Mouse (Mus musculus) Muller cell, postnatal 12 days (primary cell): ENCODE data around the gene Cnr2.

ENCODE experiments used
- DNase-seq: peaks from one replicate; pipeline ENCODE4 v3.0.0-alpha.2; 2015; ENCODE audit errors: inconsistent ontology term

The Cnr2 gene

DNA sequence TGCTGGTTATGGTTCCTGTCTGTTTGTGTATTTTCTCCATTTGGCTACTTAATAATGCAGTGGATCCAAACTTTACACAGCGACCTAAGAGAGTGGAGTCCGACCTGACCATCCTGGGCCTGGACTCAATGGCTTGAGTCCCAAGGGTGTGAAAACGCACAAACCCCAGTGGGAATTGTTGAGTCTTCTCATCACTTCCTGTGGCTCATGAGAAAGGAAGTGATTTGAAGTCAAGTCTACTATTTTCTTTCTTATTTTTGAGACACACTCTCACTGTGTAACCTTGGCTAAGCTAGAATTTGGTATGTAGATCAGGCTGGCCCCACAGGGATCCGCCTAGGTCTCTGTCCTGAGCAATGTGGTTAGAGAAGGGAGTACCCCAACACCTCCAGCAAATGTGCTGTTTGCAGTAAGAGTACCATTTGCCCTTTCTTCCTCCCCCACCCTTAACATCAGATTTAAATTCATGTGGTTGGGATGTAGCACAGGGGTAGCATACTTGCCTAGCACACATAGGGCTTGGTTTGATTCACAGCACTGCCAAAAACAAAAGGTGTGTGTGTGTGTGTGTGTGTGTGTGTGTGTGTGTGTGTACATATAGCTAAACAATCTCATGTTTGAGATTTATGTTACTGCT, 7.5 kb downstream of the Cnr2 start:
- DNase-seq, result no peak

DNA sequence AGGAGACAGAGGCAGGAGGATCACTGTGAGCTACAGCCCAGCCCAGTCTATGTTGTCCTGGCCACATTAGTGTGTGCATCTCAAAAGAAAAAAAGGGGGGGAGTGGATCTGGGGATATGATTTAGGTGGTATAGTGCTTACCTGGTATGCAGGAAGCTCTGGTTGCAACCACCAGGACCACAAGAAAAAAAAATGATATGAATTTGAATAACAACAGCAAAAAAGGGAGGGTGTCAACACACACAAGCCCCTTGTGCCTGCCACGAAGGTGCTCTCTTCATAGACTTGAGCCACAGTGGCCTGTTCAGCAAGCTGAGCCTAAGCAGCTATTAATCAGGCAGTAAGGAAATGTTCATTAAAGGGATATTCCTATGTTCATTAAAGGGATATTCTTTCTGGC, 9.6 kb downstream of the Cnr2 start:
- no peak for DNase-seq

DNA sequence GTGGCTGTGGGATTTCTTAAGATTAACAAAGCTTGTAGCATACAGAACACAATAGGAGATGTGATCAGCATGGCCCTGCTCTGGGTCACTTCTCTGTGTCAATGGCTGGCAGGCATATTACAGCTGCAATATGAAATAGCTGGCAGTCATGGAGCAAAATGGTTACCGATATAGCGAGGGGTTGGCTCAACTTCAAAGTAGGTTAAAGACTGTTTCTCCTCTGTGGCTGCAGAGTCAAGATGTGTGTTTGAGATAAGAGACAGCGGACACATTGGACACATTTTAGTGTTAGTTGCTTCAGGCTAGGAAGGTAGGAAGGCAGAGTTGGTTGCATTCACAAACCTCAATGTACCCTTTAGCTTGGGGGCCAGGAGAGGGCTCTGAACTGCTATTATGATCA, 11.4 kb downstream of the Cnr2 start:
- no peak for DNase-seq

DNA sequence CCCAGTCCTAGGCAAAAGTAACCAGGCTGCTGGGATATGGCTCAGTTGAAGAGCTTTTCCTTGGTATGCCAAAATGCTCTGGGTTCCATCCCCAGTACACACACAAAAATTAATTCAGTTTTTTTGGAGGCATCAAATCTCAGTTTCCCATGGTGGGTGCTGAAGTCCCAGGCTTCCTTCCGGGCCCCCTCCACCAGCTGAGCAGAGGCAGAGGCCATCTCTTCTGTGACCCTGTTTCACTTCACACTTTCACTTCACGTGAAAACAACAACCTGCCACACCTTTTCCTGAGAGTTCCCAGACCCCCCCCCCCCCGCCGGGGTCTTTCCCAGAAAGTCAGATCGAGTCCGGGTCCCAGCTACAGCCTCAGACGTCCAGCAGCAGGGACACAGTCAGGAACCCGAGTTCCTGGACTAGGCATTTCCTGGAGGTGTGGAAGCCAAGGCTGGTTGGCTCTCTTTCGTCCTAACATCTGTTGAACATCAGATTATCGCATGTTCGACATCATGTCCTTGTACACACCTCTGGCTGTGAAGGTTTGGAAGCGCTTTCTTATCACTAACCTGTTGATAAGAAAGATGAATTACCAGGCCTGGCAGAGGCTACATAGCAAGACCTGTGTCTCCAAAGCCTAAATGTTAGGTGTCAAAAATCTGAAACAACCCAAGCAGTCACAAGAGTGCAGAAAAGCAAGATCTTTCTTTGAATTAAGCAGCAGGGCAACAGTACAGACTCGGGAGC, 14.3 kb downstream of the Cnr2 start:
- DNase-seq, result no peak

DNA sequence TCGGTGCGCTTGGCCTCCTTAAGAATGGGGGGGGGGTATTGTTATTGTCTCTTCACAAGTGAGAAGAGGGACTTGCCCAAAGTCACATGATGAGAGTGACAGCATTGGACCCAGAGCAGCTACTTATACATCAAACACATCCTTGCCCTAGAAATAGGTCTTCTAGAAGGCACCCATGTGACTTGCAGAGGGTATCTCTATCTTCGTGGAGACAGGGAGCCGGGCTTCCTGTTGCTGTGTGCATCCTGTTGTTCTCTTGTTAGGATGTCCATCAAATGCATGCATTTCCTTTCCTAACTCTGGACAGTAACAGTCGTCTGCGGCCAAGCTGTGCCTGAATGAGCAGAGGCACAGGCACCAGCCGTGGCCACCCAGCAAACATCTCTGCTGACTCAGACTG, 16.3 kb downstream of the Cnr2 start:
- DNase-seq, result no peak

DNA sequence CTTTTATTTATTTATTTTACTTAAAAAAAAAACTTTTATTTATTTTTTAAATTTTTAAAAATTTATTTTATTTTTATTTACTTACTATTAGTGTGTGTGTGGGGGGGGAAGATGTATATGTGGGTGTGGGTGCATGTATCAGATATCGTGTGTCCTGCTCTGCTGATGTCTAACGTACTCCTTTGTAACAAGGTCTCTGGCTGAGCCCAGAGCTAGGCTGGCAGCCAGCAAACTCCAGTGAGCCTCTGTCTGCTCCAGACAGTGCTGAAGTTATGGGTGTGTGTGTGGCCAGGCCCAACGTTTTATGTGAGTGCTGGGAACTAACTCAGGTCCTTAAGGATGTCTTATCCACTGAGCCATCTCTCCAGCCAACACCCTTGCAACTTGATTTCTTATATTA, 17.0 kb downstream of the Cnr2 start:
- DNase-seq, result no peak

DNA sequence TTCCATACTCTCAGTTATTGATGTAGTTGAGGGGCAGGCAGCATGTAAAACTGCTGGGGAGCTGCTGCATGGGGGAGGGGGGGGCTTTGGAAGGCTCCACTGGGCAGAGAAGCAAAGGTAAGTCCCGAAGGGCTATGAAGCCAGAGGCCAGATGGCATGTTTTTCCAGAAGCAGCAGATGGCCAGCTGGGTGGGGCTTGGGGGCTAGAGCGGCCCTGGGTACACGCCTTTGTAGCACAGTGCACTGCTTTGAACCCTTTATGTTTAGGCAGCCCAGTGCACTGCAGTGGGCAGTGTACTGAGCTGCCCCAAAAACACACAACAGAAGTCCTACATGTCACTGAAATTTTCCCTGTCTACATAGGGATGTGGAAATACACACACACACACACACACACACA, 17.6 kb downstream of the Cnr2 start:
- DNase-seq, result no peak

DNA sequence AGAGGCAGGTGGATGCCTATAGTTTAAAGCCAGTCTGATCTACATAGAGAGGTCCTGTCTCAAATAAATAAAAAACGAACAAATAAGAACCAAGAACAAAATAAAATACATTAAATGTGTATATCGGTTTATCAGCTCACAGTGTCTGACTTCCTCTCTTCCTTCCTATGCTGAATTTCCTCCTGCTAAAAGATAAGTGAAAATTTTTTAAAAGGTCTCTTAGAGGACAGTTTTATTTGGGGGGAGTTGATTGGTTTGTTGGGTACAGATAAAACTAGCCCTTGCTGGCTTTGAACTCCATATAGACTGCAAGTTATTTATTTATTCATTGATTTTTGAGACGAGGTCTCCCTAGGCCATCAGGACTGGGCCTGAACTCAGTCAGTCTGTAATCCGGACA, 18.2 kb downstream of the Cnr2 start:
- no peak for DNase-seq

DNA sequence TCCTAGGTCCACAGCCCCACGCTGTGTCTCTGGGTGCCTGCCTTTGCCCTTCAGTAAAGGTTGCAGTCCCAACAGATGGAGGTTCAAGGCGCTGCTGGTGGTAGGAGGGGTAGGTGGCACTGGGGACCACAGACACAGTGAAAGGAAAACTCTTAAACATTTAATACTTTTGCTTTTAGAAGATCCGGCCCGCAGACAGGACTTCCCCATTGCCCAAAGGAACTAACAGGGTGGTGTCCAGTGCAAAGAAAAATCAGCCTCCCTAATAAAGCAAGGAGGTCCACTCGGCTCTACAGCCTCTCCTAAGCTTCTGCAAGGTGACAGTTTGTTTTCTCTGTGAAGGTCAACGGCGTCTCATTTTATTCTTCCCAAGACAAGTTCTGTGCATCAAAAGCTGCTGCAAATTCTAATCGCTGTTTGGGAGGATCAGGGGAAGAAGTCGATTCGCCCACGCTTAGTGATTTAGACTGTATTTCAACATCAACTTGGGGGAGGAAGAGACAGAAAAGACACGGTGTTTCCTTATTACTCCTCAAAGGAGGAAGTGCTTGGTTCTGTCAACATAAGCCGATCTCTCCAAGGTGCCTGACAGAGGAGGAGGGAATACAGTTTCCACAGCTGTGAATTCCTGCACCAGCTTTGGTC, 23.6 kb downstream of the Cnr2 start:
- no peak for DNase-seq

DNA sequence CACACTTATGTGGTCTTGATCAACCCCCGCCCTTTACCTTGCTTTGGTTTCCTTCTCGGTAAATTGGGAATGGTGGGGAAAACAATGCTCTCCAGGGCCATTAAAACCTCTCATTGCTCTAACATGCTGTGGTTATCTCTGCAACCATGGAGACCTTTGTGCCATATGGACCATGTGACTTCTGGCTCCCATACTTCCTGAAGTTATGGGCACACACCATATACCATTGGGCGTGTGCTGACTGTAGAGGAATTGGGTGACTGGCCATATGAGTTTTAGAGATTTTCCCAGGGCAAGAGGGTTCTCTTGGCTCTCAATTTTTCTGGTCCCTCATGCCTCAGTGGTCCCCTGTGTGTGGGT, 24.1 kb downstream of the Cnr2 start:
- no peak for DNase-seq

DNA sequence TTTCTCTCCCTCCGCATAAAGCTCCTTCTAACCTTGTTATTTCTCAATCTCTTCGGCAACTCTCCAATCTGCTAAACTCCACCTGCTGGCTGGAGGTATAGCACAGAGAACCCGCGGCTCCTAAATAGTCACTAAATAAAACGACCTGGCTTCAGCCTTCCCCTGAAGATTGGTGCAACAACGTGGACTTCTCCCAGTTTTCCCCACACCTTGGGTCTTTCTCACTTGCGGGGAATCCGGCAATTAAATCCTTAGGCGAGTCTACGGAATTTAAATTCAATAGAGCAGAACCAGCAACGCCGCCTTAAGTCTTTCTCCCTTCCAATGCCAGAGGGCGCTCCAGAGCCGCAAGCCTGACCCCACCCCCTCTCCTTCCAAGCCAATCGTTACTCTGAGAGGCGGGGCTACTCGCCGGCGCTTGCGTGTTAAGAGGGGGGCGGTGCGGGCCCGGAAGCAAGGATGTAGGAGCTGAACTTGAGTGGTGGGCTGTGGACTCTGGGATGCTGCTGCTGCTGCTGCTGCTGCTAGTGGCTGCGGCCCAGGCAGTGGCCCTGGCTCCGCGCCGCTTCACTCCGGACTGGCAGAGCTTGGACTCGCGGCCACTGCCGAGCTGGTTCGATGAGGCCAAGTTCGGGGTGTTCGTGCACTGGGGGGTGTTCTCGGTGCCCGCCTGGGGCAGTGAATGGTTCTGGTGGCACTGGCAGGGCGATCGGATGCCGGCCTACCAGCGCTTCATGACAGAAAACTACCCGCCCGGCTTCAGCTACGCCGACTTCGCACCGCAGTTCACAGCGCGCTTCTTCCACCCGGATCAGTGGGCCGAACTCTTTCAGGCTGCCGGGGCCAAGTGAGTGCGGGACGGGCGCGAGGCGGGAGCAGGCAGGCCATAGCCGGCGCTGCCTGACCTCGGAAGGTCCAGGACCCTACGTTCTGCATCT, 25.4 kb downstream of the Cnr2 start, which contains the start of gene Fuca1:
Fuca1 (plus strand) TSS at position 432 of the 938 bp plus-strand sequence.
- DNase-seq, result peak; percentile 98

DNA sequence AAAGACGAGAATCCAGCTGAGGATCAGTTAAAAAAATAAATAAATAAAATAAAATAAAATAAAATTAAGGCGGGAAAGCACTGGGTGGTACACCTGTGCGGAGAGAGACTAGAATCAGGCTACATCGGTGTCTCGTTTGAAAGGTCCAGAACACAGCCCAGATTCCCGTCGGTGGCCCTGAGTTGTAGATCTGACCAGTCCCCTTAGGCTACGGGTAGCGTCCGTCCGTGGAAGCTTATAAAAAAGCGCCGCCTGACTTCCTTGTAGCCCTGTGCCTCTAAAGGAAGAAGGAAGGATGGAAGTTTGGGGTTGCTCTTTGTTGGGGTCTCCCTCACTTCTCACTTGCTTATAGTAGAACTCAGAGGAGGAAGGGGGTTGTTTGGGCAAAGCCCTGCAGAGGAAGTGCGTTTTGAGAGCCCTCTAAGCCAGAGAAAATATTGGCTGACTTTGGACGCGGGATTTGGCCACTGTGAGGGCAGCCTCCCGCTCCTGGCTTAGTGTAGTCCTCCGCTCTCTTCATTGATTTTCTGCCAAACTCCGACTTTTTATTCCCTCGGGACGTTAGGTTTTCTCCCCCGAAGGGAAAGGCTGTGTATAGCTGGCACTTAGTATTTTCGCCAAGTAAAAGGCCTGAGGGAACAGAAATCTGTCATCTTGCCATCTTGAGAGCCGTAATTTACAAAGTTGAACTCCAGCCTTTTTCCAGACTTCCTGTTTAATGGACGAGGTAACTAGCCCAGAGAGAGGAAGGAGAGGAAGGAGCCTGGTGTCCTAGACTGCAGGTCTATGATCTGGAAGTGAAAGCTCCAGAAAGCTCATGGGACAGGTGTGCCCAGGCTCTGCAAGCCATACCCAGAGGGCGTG, 26.3 kb downstream of the Cnr2 start:
- peak; percentile 43 for DNase-seq

DNA sequence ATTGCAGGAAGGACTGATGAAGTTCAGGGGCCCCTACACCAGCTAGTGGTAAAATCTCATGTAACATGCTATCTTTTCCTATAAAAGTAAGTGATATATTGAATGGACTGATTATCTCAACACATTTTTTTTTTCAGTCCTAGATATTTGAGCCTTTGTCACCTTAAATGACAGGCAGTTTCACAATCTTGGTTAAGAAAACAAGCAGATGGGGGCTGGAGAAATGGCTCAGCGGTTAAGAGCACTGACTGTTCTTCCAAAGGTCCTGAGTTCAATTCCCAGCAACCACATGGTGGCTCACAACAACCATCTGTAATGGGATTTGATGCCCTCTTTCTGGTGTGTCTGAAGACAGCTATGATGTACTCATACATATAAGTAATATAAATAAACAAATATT, 27.0 kb downstream of the Cnr2 start:
- no peak for DNase-seq

DNA sequence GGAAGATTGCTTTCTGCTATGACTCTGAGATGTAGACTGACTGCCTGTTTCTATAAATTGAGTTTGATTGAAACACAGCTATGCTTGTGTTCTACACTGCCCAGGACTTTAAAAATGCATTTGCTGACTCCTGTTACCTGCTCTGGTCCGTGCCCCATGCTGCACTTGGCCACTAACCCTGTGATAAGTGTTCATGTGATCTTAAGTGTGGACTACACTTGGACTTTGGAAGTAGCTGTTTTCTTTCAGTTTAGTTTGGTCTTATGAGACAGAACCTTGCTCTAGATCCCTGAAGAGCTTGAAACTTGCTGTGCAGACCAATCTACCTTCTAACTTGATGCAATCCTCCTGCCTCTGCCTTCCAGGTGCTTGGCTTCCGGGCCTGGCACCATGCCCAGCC, 29.2 kb downstream of the Cnr2 start:
- no peak for DNase-seq

DNA sequence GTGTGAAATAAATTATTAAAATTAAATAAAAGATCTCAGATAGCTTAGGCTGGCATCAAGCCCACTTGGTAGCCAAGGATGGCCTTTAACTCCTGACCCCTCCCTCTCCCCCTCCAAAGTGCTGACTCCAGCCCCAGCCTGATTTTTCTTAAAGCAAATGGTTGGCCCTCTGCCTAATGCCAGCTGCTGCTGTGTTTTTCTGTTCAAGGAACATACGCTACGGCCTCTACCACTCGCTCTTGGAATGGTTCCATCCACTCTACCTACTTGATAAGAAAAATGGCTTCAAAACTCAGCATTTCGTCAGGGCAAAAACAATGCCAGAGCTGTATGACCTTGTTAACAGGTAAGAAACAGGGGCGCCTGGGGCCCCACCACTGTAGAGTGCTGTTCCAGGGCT, 30.1 kb downstream of the Cnr2 start:
- DNase-seq, result no peak

DNA sequence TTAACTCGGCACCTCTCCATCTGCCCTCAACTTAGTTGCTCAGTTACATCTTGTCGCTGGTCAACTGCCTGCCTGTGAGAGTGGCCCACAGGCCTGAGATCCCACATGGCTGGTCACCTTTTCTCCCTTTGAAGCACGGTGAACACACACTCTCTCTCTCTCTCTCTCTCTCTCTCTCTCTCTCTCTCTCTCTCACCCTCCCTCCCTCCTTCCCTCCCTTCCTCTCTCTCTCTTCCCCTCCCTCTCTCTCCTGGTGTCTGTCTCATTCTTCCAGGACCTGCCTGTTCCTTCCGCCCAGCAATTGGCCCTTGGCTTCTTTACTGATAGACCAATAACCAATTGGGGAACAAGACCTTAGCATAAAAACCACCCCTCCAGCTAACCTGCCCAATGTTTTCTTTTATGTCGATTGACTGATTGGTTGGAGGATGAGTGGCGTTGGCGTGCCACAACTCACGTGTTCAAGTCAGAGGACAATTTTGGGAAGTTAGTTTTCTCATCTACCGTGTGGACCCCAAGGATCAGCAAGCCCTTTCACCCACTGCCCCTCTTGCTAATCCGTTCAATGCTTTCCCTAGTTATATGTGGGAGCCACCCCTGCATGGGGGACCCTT, 31.1 kb downstream of the Cnr2 start:
- DNase-seq, result no peak

DNA sequence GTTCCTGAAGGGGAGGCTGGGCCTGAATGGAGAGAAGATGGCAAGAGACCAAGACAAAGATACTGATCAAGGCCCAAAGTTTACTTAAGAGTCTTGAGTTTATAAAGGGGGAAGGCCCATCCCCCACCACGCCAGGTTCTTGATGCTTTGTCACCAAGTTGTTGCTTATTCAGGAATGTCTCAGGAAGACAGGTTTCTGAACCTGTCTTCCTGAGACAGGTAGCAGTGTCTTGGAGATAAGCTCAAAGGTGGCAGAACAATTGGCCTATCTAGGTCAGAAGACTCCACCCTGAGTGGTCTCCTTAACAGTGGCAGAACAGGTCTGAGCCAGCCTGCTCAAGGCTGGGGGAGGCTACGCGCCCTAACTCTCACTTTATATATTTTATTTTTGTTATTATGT, 31.7 kb downstream of the Cnr2 start:
- no peak for DNase-seq

DNA sequence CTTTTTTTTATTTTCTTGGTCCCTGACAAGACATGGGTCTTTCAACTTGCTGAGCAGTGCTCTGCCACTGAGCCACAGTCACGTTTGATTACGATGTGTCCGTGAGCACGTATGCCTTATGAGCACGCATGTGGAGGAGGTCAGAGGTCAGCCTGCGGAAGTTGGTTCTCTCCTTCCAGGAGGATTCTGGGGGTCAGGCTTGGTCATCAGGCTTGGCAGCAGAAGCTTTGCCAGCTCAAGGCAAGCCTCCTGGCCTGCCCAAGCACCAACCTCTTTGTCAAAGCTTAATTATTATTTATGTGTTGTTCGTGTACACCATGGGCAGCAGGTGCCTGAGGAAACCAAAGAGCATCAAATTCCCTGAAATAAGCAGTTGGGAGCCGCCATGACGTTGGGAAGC, 33.2 kb downstream of the Cnr2 start:
- no peak for DNase-seq

DNA sequence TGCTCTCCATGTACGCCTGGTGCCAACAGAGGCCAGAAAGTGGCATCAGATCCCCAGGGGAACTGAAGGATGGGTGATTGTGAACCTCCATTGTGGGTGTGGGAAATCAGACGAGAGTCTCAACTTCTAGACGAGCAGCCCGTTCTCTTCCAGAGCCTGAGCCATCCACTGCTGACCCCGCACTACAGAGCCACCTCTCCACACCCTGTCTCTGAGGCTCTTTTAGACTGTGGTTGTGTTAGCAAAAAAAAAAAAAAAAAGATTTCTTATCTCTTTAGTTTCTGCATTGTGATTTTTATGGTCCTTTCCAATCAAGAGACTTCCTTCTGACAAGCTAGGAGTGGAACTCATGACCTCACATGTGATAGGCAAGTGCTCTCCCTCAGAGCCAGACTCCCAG, 34.2 kb downstream of the Cnr2 start:
- no peak for DNase-seq

DNA sequence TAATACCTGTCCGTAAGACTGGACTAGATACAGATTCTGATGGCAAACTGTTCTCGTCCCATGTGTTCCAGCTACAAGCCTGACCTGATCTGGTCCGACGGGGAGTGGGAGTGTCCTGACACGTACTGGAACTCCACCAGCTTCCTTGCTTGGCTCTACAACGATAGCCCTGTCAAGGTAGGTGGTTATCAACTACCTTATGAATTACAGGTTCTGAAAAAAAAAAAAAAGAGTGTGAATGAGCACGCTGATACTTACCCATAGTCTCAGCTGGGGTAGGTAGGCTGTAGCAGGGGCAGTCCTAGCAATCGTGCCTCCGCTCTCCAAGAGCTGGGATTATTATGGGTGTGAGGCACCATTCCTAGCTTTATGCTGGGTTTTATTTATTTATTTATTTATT, 34.6 kb downstream of the Cnr2 start:
- DNase-seq, result no peak

DNA sequence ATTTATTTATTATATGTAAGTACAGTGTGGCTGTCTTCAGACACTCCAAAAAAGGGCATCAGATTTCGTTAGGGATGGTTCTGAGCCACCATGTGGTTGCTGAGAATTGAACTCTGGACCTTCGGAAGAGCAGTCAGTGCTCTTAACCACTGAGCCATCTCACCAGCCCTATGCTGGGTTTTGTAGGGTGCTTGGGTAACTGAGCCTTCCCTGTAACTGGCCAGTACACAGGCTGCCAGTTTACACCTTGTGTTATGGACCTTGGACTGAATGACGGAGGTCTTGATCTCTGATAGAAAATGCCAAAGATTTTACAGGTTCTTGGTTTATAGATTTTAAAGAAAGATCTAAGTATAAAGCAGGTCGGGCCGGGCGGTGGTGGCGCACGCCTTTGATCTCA, 35.0 kb downstream of the Cnr2 start:
- DNase-seq, result no peak
